Comparison of ENCODE assay signal across 9 mouse cellular contexts in the genomic region with DNA sequence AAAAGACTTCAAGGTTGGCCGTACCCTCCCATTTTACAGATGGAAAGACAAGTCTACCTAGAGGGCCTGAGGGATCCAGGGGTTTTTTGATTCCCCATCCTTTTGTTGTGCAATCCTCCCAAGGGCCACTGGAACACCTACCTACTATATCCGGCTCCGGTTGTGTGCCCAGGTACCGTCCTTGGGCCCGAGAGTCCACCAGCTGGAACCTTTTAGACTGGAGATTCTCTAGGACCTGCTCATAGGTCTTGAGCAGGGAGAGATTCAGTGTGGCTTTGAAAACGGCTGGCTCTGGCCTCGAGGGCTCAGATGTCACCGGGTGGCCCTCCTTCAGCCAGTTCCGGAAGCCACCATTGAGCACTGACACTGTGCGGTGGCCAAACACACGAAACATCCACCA. TPM values are rescaled to one million over a fixed set of nuclear protein-coding genes. Genes with fewer than 3 reads are reported as not detected.
DNase-seq lines count a peak whose midpoint lies in the region; ATAC-seq and TF ChIP-seq lines count a peak whose summit lies in the region.
"Had no signal": no experiment of that assay in that cellular context is flagged by ENCODE, and none has a peak within 500 bp of the region (broad histone marks: within the 10 kb centered on the region; RNA-seq: fewer than 3 reads in every experiment).

No protein-coding gene starts in this region.

- TF ChIP-seq CTCF in olfactory bulb, adult 2 months (IDR thresholded peaks at IDR 0.05; ENCODE audit: insufficient read depth, low read depth, low read length) = no peak

- H3K9me3 ChIP-seq in lung, embryonic 16.5 days (ENCODE audit: control insufficient read depth, low read length) = no peaks in the 10 kb centered on the region
- H3K9me3 ChIP-seq in forebrain, embryonic 11.5 days (ENCODE audit: control insufficient read depth, low read length) = no peaks in the 10 kb centered on the region
- H3K9me3 ChIP-seq in limb, embryonic 10.5 days (replicated peaks) = no peaks in the 10 kb centered on the region

- DNase-seq in lung, postnatal 4 days = no peak
- DNase-seq in forebrain, embryonic 11.5 days (ENCODE audit: low spot score) = no peak
- no peak for DNase-seq in limb, embryonic 10.5 days (ENCODE audit: low spot score)
- DNase-seq in gastrocnemius, postnatal 36 days = no peak
- DNase-seq in c-Kit-positive CD71-positive TER-119-positive erythroid progenitor cells, embryonic 14.5 days (ENCODE audit: low spot score) = no peak

- peak overlapping the region; percentile 100 for H3K27ac ChIP-seq in lung, embryonic 16.5 days (ENCODE audit: low read length)
- no peak overlapping the region for H3K27ac ChIP-seq in forebrain, embryonic 11.5 days (ENCODE audit: low read depth, low read length)
- H3K27ac ChIP-seq in limb, embryonic 10.5 days = peak overlapping the region; percentile 88; the same call in 1 of the 2 replicates
- no peak overlapping the region for H3K27ac ChIP-seq in olfactory bulb, adult 2 months (ENCODE audit: insufficient read depth, low read depth, low read length)

- ATAC-seq in lung, embryonic 16.5 days (ENCODE audit: low read depth) = no peak
- ATAC-seq in forebrain, embryonic 11.5 days (replicated peaks; ENCODE audit: low FRiP score) = no peak; the same call in 1 of the 2 replicates

- peaks cover 8% of the 10 kb centered on the region; the same call in 1 of the 2 replicates for H3K27me3 ChIP-seq in lung, embryonic 16.5 days (ENCODE audit: control insufficient read depth, insufficient read depth, low read depth, low read length)
- H3K27me3 ChIP-seq in forebrain, embryonic 11.5 days (ENCODE audit: control insufficient read depth, insufficient read depth, low read length) = peaks cover 9% of the 10 kb centered on the region
- H3K27me3 ChIP-seq in limb, embryonic 10.5 days (ENCODE audit: low read depth, poor library complexity, severe bottlenecking) = peaks cover 27% of the 10 kb centered on the region

- intact Hi-C loops in gastrocnemius, postnatal 36 days (cut with DNase I) = no loop called here

- H3K4me2 ChIP-seq in lung, embryonic 16.5 days (ENCODE audit: low read depth, low read length) = peak overlapping the region; percentile 69
- peak overlapping the region; percentile 89 for H3K4me2 ChIP-seq in forebrain, embryonic 11.5 days (ENCODE audit: low read depth, low read length, severe bottlenecking)

- 46% methylated on average over 11 of the region's 11 CpGs for WGBS in lung, embryonic 16.5 days
- 56% methylated on average over 11 of the region's 11 CpGs for WGBS in forebrain, embryonic 11.5 days
- 48% methylated on average over 11 of the region's 11 CpGs for WGBS in limb, embryonic 10.5 days
- 63% methylated on average over 11 of the region's 11 CpGs for WGBS in olfactory bulb, adult 2 months

- H3K36me3 ChIP-seq in lung, embryonic 16.5 days (ENCODE audit: control insufficient read depth, insufficient read depth, low read length) = no peaks in the 10 kb centered on the region
- no peaks in the 10 kb centered on the region for H3K36me3 ChIP-seq in forebrain, embryonic 11.5 days (ENCODE audit: control insufficient read depth, insufficient read depth, low read length)
- H3K36me3 ChIP-seq in limb, embryonic 10.5 days = no peaks in the 10 kb centered on the region

- peaks cover 54% of the 10 kb centered on the region for H3K4me1 ChIP-seq in lung, embryonic 16.5 days (replicated peaks; ENCODE audit: control insufficient read depth, insufficient read depth, low read length)
- H3K4me1 ChIP-seq in forebrain, embryonic 11.5 days (replicated peaks; ENCODE audit: control insufficient read depth, insufficient read depth, low read length) = peaks cover 11% of the 10 kb centered on the region
- peaks cover 46% of the 10 kb centered on the region for H3K4me1 ChIP-seq in limb, embryonic 10.5 days
- peaks cover 22% of the 10 kb centered on the region for H3K4me1 ChIP-seq in olfactory bulb, adult 2 months (ENCODE audit: control insufficient read depth, insufficient read depth, low read length)

- H3K9ac ChIP-seq in lung, embryonic 16.5 days (ENCODE audit: low read length) = peak overlapping the region; percentile 84
- H3K9ac ChIP-seq in forebrain, embryonic 11.5 days (ENCODE audit: low read length) = peak overlapping the region; percentile 44; the same call in 1 of the 2 replicates

- H3K4me3 ChIP-seq in lung, embryonic 16.5 days (ENCODE audit: low read length) = peak overlapping the region; percentile 81
- H3K4me3 ChIP-seq in forebrain, embryonic 11.5 days (ENCODE audit: low read depth, low read length) = peak overlapping the region; percentile 60
- H3K4me3 ChIP-seq in limb, embryonic 10.5 days = peak overlapping the region; percentile 69
- peak overlapping the region; percentile 91 for H3K4me3 ChIP-seq in olfactory bulb, adult 2 months (ENCODE audit: insufficient read depth, low read depth, low read length)

- no peak for TF ChIP-seq POLR2A in olfactory bulb, adult 2 months (IDR thresholded peaks at IDR 0.05; ENCODE audit: insufficient read depth, low read depth, low read length)

RNA-seq across cellular contexts. Expression of a gene that starts 0.6 kb away (rescaled TPM):
- 129 and 160 TPM in 2 replicates for polyA plus RNA-seq in lung, embryonic 16.5 days (2015; fragmentation: Nextera tagmentation; extraction: Ambion mirVana)
- 10.4 and 11.9 TPM in 2 replicates for polyA plus RNA-seq in forebrain, embryonic 11.5 days (2014; fragmentation: Nextera tagmentation; extraction: Ambion mirVana)
- 8.1 and 8.5 TPM in 2 replicates for polyA plus RNA-seq in limb, embryonic 10.5 days (2016; fragmentation: Nextera tagmentation; extraction: Ambion mirVana)
- polyA plus RNA-seq in olfactory bulb, adult 2 months (2012; ENCODE audit: insufficient read depth, insufficient read length, low replicate concordance, missing spikeins) = not detected in 2 replicates
- 10 to 100 TPM; 22.1 to 24.1 TPM for total RNA-seq in gastrocnemius, postnatal 36 days (2021)

RNA-seq across cellular contexts. Expression of a gene that starts 1.1 kb away (rescaled TPM):
- polyA plus RNA-seq in lung, embryonic 16.5 days (2015; fragmentation: Nextera tagmentation; extraction: Ambion mirVana) = 5.0 and 5.5 TPM in 2 replicates
- polyA plus RNA-seq in forebrain, embryonic 11.5 days (2014; fragmentation: Nextera tagmentation; extraction: Ambion mirVana) = 2.7 and 4.2 TPM in 2 replicates
- polyA plus RNA-seq in limb, embryonic 10.5 days (2016; fragmentation: Nextera tagmentation; extraction: Ambion mirVana) = 1.1 and 2.1 TPM in 2 replicates
- polyA plus RNA-seq in olfactory bulb, adult 2 months (2012; ENCODE audit: insufficient read depth, insufficient read length, low replicate concordance, missing spikeins) = not detected in 2 replicates
- total RNA-seq in gastrocnemius, postnatal 36 days (2021) = 10 to 100 TPM; 55.3 to 59.5 TPM

RNA-seq across cellular contexts. Expression of a gene that starts 9.4 kb away (rescaled TPM):
- polyA plus RNA-seq in lung, embryonic 16.5 days (2015; fragmentation: Nextera tagmentation; extraction: Ambion mirVana) = not detected in 2 replicates
- polyA plus RNA-seq in forebrain, embryonic 11.5 days (2014; fragmentation: Nextera tagmentation; extraction: Ambion mirVana) = not detected in 2 replicates
- polyA plus RNA-seq in limb, embryonic 10.5 days (2016; fragmentation: Nextera tagmentation; extraction: Ambion mirVana) = not detected in 2 replicates
- not detected in 2 replicates for polyA plus RNA-seq in olfactory bulb, adult 2 months (2012; ENCODE audit: insufficient read depth, insufficient read length, low replicate concordance, missing spikeins)
- total RNA-seq in gastrocnemius, postnatal 36 days (2021) = not detected
- total RNA-seq: layer of hippocampus, adult 18-20 months had no signal
- polyA plus RNA-seq: brain, embryonic 14.5 days had no signal

RNA-seq across cellular contexts. Expression of a gene that starts 23.3 kb away (rescaled TPM):
- polyA plus RNA-seq in lung, embryonic 16.5 days (2015; fragmentation: Nextera tagmentation; extraction: Ambion mirVana) = 32.1 and 37.0 TPM in 2 replicates
- polyA plus RNA-seq in forebrain, embryonic 11.5 days (2014; fragmentation: Nextera tagmentation; extraction: Ambion mirVana) = 67.9 and 76.7 TPM in 2 replicates
- polyA plus RNA-seq in limb, embryonic 10.5 days (2016; fragmentation: Nextera tagmentation; extraction: Ambion mirVana) = 42.8 and 49.9 TPM in 2 replicates
- polyA plus RNA-seq in olfactory bulb, adult 2 months (2012; ENCODE audit: insufficient read depth, insufficient read length, low replicate concordance, missing spikeins) = not detected in 2 replicates
- total RNA-seq in gastrocnemius, postnatal 36 days (2021) = 10 to 100 TPM; 14.2 to 15.9 TPM

Comparison
In these comparisons a context has a peak if more than half of its experiments do, and no peak if none do; other contexts are left out.
1. H3K27ac ChIP-seq: peak in lung, embryonic 16.5 days (single experiment) and limb, embryonic 10.5 days (single experiment); none in forebrain, embryonic 11.5 days (single experiment) and olfactory bulb, adult 2 months (single experiment).
2. RNA of a gene that starts 0.6 kb away (polyA plus RNA-seq): 129 to 160 TPM in lung, embryonic 16.5 days; 10.4 to 11.9 TPM in forebrain, embryonic 11.5 days, 8.1 to 8.5 TPM in limb, embryonic 10.5 days and not detected in olfactory bulb, adult 2 months; every median in the first group is over 10 times any median in the second.
3. Peak in every context shown above with its lines, with median percentiles within 50 percentile points of each other: H3K4me3 ChIP-seq.